Mouse (Mus musculus) liver, embryonic 12.5 days (tissue): Measurements from ENCODE around the gene Bnip3. TPM values are rescaled to one million over a fixed set of nuclear protein-coding genes. Genes with fewer than 3 reads are reported as not detected.

Source experiments
- ATAC-seq: fragments of 200-750 bp; cut with Nextera tagmentation; 2 replicates; pipeline ENCODE4 v1.8.0; 2017; ENCODE audit warnings: moderate number of reproducible peaks, mild to moderate bottlenecking, moderate library complexity
- H3K27ac ChIP-seq: fragments of 300-500 bp; sonication (generic); 2 replicates; pipeline ENCODE4 v1.5.1; 2016; ENCODE audit warnings: mild to moderate bottlenecking
- H3K27me3 ChIP-seq: fragments of 300-500 bp; sonication (generic); replicated peaks from 2 replicates; pipeline ENCODE4 v1.6.1; 2016; ENCODE audit warnings: mild to moderate bottlenecking, moderate library complexity
- H3K36me3 ChIP-seq: fragments of 300-500 bp; sonication (generic); 2 replicates; pipeline ENCODE4 v1.6.1; 2016; ENCODE audit warnings: mild to moderate bottlenecking, moderate library complexity
- H3K4me1 ChIP-seq: fragments of 300-500 bp; sonication (generic); 2 replicates; pipeline ENCODE4 v1.6.1; 2016
- H3K4me2 ChIP-seq: fragments of 300-500 bp; sonication (generic); 2 replicates; pipeline ENCODE4 v1.6.1; 2016; ENCODE audit warnings: mild to moderate bottlenecking, moderate library complexity
- H3K4me3 ChIP-seq: fragments of 300-500 bp; sonication (generic); 2 replicates; pipeline ENCODE4 v1.5.1; 2016; ENCODE audit warnings: mild to moderate bottlenecking, moderate library complexity
- H3K9ac ChIP-seq: fragments of 300-500 bp; sonication (generic); 2 replicates; pipeline ENCODE4 v1.6.1; 2016; ENCODE audit warnings: mild to moderate bottlenecking, moderate library complexity
- H3K9me3 ChIP-seq: fragments of 300-500 bp; sonication (generic); replicated peaks from 2 replicates; pipeline ENCODE4 v1.6.1; 2016; ENCODE audit warnings: mild to moderate bottlenecking, moderate library complexity
- WGBS: fragments of 180-500 bp; shearing (Covaris S2); methylation state at CpG from one replicate; pipeline ENCODE4 v1.1.7; 2016; ENCODE audit not compliant: insufficient replicate concordance; 5-methylcytosine and 5-hydroxymethylcytosine counted together
- polyA plus RNA-seq: library from polyadenylated mRNA; unstranded; fragments of >200 nt; fragmentation: Nextera tagmentation; extraction: Ambion mirVana; gene quantifications from 2 replicates; pipeline ENCODE4 v1.2.1, GENCODE M21; 2016

Bnip3 gene
- polyA plus RNA-seq, 1 experiment from 2014 or later, result 81.8 TPM

DNA sequence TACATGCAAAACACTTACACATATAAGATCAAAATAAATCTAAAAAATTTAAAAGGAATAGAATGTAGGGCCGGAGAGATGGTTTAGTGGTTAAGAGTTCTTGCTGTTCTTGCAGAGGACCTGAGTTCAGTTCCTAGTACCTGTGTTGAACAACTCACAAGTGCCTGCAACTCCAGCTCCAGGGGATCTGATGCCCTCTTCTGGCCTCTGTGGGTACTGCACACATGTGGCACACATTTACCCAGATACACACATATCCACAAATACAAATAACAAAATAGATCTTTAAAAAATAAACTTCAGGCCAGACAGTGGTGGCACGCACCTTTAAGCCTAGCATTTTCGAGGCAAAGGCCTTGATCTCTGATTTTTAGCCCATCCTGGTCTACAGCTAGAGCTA lies 25.2 kb upstream of the Bnip3 start:
- Histone ChIP-seq H3K9ac (no peak overlapping the region), H3K4me3 (no peak overlapping the region), H3K4me2 (no peak overlapping the region), H3K9me3 (0 out of 2 replicates have a peak, but pooled peaks cover 7% of the 10 kb centered on the region), H3K4me1 (no peaks in the 10 kb centered on the region), H3K27me3 (peaks cover 25% of the 10 kb centered on the region), H3K36me3 (no peaks in the 10 kb centered on the region), H3K27ac (no peak overlapping the region)
- 66% methylated on average over 3 of the region's 3 CpGs for WGBS
- no peak for ATAC-seq

- Histone ChIP-seq H3K9ac (no peak overlapping the region), H3K27ac (no peak overlapping the region), H3K4me3 (no peak overlapping the region), H3K27me3 (no peaks in the 10 kb centered on the region), H3K9me3 (no peaks in the 10 kb centered on the region), H3K4me2 (no peak overlapping the region), H3K4me1 (no peaks in the 10 kb centered on the region), H3K36me3 (no peaks in the 10 kb centered on the region)
- WGBS, result 81% methylated on average over 4 of the region's 4 CpGs
- ATAC-seq, result no peak
These were observed 19.1 kb upstream of the Bnip3 start for GRCm38 (mm10) chr7:138928456-138928855.

GRCm38 (mm10) chr7:138923756-138924425 lies 14.6 kb upstream of the Bnip3 start:
- H3K4me1 ChIP-seq, result peaks cover 16% of the 10 kb centered on the region
- H3K27me3 ChIP-seq, result no peaks in the 10 kb centered on the region
- no peaks in the 10 kb centered on the region for H3K36me3 ChIP-seq
- no peak overlapping the region for H3K9ac ChIP-seq
- no peak overlapping the region for H3K27ac ChIP-seq
- H3K4me3 ChIP-seq, result no peak overlapping the region
- 11% methylated on average over 3 of the region's 3 CpGs for WGBS
- ATAC-seq, result no peak
- no peaks in the 10 kb centered on the region for H3K9me3 ChIP-seq
- H3K4me2 ChIP-seq, result no peak overlapping the region

DNA sequence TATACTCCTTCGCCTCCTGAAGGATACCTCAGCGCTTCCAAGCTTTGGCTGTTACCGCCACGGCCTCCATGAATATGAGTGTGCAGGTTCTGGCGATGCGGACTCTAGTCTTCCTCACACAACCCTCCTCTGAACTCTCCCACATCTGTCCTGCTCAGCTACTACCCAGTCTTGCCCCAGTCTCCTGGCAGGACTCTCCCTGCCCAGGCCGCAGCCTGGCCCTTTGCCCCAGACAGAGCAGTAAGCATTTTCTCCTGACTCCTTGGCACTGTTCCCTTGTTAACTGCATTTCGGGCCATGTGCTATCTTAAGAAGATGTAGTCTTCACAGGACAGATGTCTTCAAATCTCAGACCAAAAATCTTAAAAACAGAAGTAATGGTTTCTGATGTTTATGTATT lies 12.3 kb upstream of the Bnip3 start:
- Histone ChIP-seq H3K27me3 (no peaks in the 10 kb centered on the region), H3K4me2 (no peak overlapping the region), H3K4me1 (peaks cover 20% of the 10 kb centered on the region), H3K9me3 (no peaks in the 10 kb centered on the region), H3K36me3 (no peaks in the 10 kb centered on the region), H3K27ac (no peak overlapping the region), H3K9ac (no peak overlapping the region), H3K4me3 (no peak overlapping the region)
- WGBS, result 89% methylated on average over 8 of the region's 8 CpGs
- ATAC-seq, result no peak

- H3K9ac ChIP-seq, result peak overlapping the region; percentile 56
- WGBS, result 2% methylated on average over 26 of the region's 26 CpGs
- H3K4me1 ChIP-seq, result peaks cover 20% of the 10 kb centered on the region
- H3K9me3 ChIP-seq, result no peaks in the 10 kb centered on the region
- H3K4me2 ChIP-seq, result peak overlapping the region; percentile 77
- peak overlapping the region; percentile 72 for H3K27ac ChIP-seq
- H3K36me3 ChIP-seq, result no peaks in the 10 kb centered on the region
- ATAC-seq, result peak; percentile 78
- H3K27me3 ChIP-seq, result no peaks in the 10 kb centered on the region
- H3K4me3 ChIP-seq, result peak overlapping the region; percentile 52
These were observed 10.0 kb upstream of the Bnip3 start for GRCm38 (mm10) chr7:138919156-138919944.

DNA sequence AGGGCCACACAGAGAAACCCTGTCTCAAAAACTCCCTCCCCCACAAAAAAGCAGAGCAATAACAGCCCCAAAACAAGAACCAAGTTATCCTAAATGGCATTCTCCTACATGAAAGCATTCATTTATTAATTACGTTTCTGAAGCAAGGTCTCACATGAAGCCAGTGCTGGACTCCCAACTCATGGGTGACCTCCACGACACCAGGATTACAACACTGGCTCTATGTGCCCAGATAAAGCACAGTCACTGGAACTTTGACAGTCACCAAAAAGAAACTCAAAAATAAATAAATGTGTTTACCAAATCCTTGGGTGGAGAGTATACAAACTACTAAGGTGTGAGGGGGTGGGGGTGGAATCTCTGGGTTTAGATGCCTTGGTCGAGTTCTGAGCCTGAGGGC lies 4.3 kb upstream of the Bnip3 start:
- Histone ChIP-seq H3K36me3 (no peaks in the 10 kb centered on the region), H3K4me2 (no peak overlapping the region)

DNA sequence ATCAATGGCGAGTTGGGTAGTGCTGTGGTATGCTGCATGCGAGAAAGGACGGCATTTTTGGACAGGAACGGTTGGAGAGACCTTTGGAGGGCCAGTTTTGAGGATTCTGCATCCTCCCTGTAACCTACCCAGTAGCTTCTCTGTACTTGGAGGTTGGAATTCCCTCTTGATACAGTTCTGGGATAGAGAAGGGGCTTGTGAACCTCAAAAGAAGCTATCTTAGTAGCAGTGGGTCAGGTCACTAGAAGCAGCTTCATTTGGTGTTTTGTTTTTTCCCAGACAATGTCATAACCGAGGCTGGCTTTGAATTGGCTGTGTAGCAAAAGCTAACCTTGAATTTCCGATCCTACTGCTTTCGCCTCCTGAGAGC lies 859 bp upstream of the Bnip3 start:
- ATAC-seq, result no peak
- Histone ChIP-seq H3K4me3 (peak overlapping the region; percentile 85), H3K4me2 (peak overlapping the region; percentile 94), H3K27ac (peak overlapping the region; percentile 78), H3K9me3 (no peaks in the 10 kb centered on the region), H3K27me3 (no peaks in the 10 kb centered on the region), H3K9ac (peak overlapping the region; percentile 92), H3K4me1 (peaks cover 48% of the 10 kb centered on the region), H3K36me3 (0 out of 2 replicates have a peak, but pooled peaks cover under 1% of the 10 kb centered on the region)
- 29% methylated on average over 7 of the region's 7 CpGs for WGBS

More for the DNA sequence above, 4.3 kb upstream of the Bnip3 start:
- ATAC-seq, result no peak
- Histone ChIP-seq H3K27me3 (no peaks in the 10 kb centered on the region), H3K9ac (no peak overlapping the region), H3K4me3 (no peak overlapping the region), H3K27ac (no peak overlapping the region), H3K4me1 (peaks cover 18% of the 10 kb centered on the region), H3K9me3 (no peaks in the 10 kb centered on the region)
- WGBS, result 58% methylated on average over 3 of the region's 3 CpGs

GRCm38 (mm10) chr7:138908768-138909276 lies 497 bp downstream of the Bnip3 start:
- Histone ChIP-seq H3K9ac (peak overlapping the region; percentile 92), H3K4me1 (peaks cover 59% of the 10 kb centered on the region), H3K27ac (peak overlapping the region; percentile 86), H3K9me3 (no peaks in the 10 kb centered on the region), H3K4me3 (peak overlapping the region; percentile 85), H3K36me3 (0 out of 2 replicates have a peak, but pooled peaks cover 6% of the 10 kb centered on the region), H3K27me3 (no peaks in the 10 kb centered on the region), H3K4me2 (peak overlapping the region; percentile 94)
- 4% methylated on average over 10 of the region's 10 CpGs for WGBS
- ATAC-seq, result no peak; the same call in 1 of the 2 replicates

DNA sequence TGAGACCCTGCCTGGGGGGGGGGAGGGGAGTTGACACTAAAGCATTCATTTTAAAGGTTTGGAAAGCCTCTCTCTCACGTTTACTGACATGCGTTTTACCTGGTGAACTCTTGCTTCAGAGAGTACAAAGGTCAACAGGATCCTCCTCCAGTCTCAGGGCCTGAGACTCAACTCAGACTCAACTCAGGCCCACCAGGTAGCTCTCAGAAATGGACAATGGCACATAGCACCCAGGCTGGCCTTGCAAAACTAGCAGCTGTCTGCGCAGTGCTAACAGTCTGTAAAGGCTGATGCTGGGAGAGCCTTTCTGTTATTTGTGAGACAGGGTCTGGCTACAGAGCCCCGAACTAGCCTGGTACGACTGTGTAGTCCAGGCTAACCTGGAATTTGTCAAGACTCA lies 1.3 kb downstream of the Bnip3 start:
- peak overlapping the region; percentile 92 for H3K9ac ChIP-seq
- peak overlapping the region; percentile 85 for H3K4me3 ChIP-seq
- H3K36me3 ChIP-seq, result 0 out of 2 replicates have a peak, but pooled peaks cover 6% of the 10 kb centered on the region
- no peaks in the 10 kb centered on the region for H3K9me3 ChIP-seq
- peaks cover 61% of the 10 kb centered on the region for H3K4me1 ChIP-seq
- H3K27ac ChIP-seq, result peak overlapping the region; percentile 86
- no peak for ATAC-seq
- no peaks in the 10 kb centered on the region for H3K27me3 ChIP-seq
- peak overlapping the region; percentile 94 for H3K4me2 ChIP-seq
- 69% methylated on average over 5 of the region's 5 CpGs for WGBS

GRCm38 (mm10) chr7:138907043-138907442 lies 2.3 kb downstream of the Bnip3 start:
- Histone ChIP-seq H3K27ac (peak overlapping the region; percentile 63), H3K9ac (peak overlapping the region; percentile 36; the same call in 1 of the 2 replicates), H3K4me3 (peak overlapping the region; percentile 85), H3K4me1 (peaks cover 64% of the 10 kb centered on the region), H3K36me3 (0 out of 2 replicates have a peak, but pooled peaks cover 6% of the 10 kb centered on the region), H3K4me2 (peak overlapping the region; percentile 94), H3K27me3 (no peaks in the 10 kb centered on the region), H3K9me3 (no peaks in the 10 kb centered on the region)
- peak; percentile 56 for ATAC-seq
- WGBS, result 10% methylated on average over 7 of the region's 7 CpGs

- Histone ChIP-seq H3K4me1 (peaks cover 64% of the 10 kb centered on the region), H3K36me3 (0 out of 2 replicates have a peak, but pooled peaks cover 6% of the 10 kb centered on the region), H3K4me3 (peak overlapping the region; percentile 85), H3K27me3 (no peaks in the 10 kb centered on the region), H3K27ac (peak overlapping the region; percentile 63), H3K9ac (peak overlapping the region; percentile 36; the same call in 1 of the 2 replicates), H3K9me3 (no peaks in the 10 kb centered on the region), H3K4me2 (peak overlapping the region; percentile 94)
- WGBS, result 33% methylated on average over 1 of the region's 1 CpGs
- no peak for ATAC-seq
These were observed 2.9 kb downstream of the Bnip3 start for GRCm38 (mm10) chr7:138906441-138906840.
